Mouse (Mus musculus) kidney, postnatal 14 days (tissue): Measurements from ENCODE around the gene Slc41a1.

Source experiments
- DNase-seq: peaks from one replicate; pipeline ENCODE4 v3.0.0; 2022; ENCODE audit warnings: mixed read lengths

Slc41a1 gene

DNA sequence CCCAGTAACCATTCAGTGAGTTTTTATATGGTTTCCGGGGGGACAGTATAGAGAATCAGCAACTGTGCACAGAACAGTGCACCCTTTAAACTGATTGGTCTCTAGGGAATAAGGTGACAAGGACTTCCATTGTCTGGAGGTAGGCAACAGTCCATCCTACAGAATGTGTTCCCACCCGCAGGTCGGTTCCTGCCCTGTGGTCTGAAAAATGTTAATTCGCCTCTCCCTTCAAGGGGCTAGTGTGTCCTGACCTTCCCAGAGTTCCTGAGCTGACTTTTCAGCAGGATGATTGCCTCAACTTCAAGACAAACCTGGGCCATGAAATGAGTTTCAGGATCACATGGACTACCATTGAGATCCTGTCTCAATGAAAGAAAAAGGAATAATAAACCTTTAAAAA lies 64.1 kb downstream of the Slc41a1 start:
- no peak for DNase-seq
